Mouse (Mus musculus) midbrain, embryonic 12.5 days (tissue): ENCODE measurements around the gene Ccer2. TPM values are rescaled to one million over a fixed set of nuclear protein-coding genes. Genes with fewer than 3 reads are reported as not detected.

Experiments
- polyA plus RNA-seq: library from polyadenylated mRNA; unstranded; fragments of >200 nt; fragmentation: Nextera tagmentation; extraction: Ambion mirVana; gene quantifications from 2 replicates; pipeline ENCODE4 v1.2.1, GENCODE M21; 2016

The Ccer2 gene
- polyA plus RNA-seq, 1 experiment from 2014 or later = not detected

Other genes with a start within 250 kb of the Ccer2 start
- not detected in 2 replicates for gene Ifnl2, start 245.7 kb upstream of the Ccer2 start, polyA plus RNA-seq
- gene Ifnl3, start 233.3 kb upstream of the Ccer2 start, polyA plus RNA-seq = not detected in 2 replicates
- gene Sycn, start 215.3 kb upstream of the Ccer2 start, polyA plus RNA-seq = not detected in 2 replicates
- gene Nccrp1, start 208.9 kb upstream of the Ccer2 start, polyA plus RNA-seq = not detected in 2 replicates
- gene Samd4b, start 158.0 kb upstream of the Ccer2 start, polyA plus RNA-seq = 34.1 and 34.8 TPM in 2 replicates
- 40.4 and 43.5 TPM in 2 replicates for gene Pak4, start 158.0 kb upstream of the Ccer2 start, polyA plus RNA-seq
- gene Acp7, start 124.8 kb upstream of the Ccer2 start, polyA plus RNA-seq = not detected in 2 replicates
- 4.9 and 5.3 TPM in 2 replicates for gene Fbxo27, start 63.3 kb upstream of the Ccer2 start, polyA plus RNA-seq
- gene Fbxo17, start 39.4 kb upstream of the Ccer2 start, polyA plus RNA-seq = 6.7 and 7.2 TPM in 2 replicates
- gene Mrps12, start 14.4 kb upstream of the Ccer2 start, polyA plus RNA-seq = 117 and 120 TPM in 2 replicates
- gene Sars2, start 14.2 kb upstream of the Ccer2 start, polyA plus RNA-seq = 30.7 and 30.9 TPM in 2 replicates
- 78.5 and 80.6 TPM in 2 replicates for gene Sirt2, start 10.6 kb downstream of the Ccer2 start, polyA plus RNA-seq
- gene Nfkbib, start 11.3 kb downstream of the Ccer2 start, polyA plus RNA-seq = 38.6 and 44.5 TPM in 2 replicates
- gene Rinl, start 32.8 kb downstream of the Ccer2 start, polyA plus RNA-seq = 1.7 and 2.8 TPM in 2 replicates
- 323 and 357 TPM in 2 replicates for gene Hnrnpl, start 52.4 kb downstream of the Ccer2 start, polyA plus RNA-seq
- gene Ech1, start 69.0 kb downstream of the Ccer2 start, polyA plus RNA-seq = 71.4 and 77.2 TPM in 2 replicates
- gene Lgals4, start 77.7 kb downstream of the Ccer2 start, polyA plus RNA-seq = 3.2 and 3.5 TPM in 2 replicates
- 2.6 and 3.1 TPM in 2 replicates for gene Lgals7, start 107.7 kb downstream of the Ccer2 start, polyA plus RNA-seq
- 0.20 and 0.39 TPM in 2 replicates for gene Capn12, start 125.2 kb downstream of the Ccer2 start, polyA plus RNA-seq
- 162 and 175 TPM in 2 replicates for gene Actn4, start 206.2 kb downstream of the Ccer2 start, polyA plus RNA-seq
- 324 and 335 TPM in 2 replicates for gene Eif3k, start 225.7 kb downstream of the Ccer2 start, polyA plus RNA-seq
- gene Map4k1, start 225.9 kb downstream of the Ccer2 start, polyA plus RNA-seq = 5.4 and 6.2 TPM in 2 replicates